Mouse (Mus musculus): Measurements from ENCODE around the gene Necap2.

DNA sequence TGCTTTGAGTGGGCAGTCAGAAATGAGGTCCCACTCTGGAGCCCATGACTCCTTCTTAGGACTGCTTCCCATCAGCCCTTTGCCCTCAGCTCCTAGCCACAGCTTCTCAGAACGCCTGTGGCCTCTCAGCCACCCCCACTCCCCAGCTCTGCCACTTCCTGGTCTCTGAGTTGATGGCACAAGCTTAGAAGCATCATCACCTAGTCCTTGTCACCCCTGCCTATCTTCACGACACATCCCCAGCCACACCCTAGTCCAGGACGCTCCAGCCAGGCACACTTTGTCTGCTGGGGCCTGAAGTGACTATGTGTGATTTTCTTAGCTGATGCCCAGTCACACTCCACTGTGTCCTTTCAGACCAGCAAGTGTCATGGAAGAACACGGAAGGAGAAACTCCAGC is 20.8 kb upstream of the Necap2 start:
- TF ChIP-seq CTCF (IDR thresholded peaks at IDR 0.05; ENCODE audit: extremely low read depth, insufficient read length, insufficient replicate concordance, low read depth, low read length), result no peak
- no peak for TF ChIP-seq POLR2A (IDR thresholded peaks at IDR 0.05; ENCODE audit: low read depth, low read length)

Data from small intestine, adult 2 months (tissue).